In the genomic region with DNA sequence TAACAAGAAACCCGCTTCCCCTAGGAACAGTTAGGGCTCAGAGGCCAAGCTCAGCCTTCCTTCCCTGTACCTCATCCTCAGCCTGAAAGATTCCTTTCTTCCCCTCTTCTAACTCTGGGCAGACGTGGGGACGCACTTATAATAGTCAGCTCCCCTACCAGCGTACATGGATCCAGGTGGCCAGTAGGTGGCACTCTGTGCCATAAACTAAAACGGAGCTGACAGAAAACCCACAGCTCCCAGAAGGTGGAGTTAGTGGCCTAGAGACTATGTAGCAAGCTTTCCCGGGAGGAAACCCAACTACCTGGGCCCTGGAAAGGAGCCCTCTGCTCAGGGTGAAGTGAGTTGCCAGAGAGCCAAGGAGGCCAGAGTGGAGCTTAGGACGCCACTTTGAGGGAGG, we compare ENCODE assay signal across 8 mouse cellular contexts. TPM values are rescaled to one million over a fixed set of nuclear protein-coding genes. Genes with fewer than 3 reads are reported as not detected.
DNase-seq lines count a peak whose midpoint lies in the region; TF ChIP-seq lines count a peak whose summit lies in the region.

No protein-coding gene starts in this region.

- TF ChIP-seq CTCF in C2C12 (IDR thresholded peaks at IDR 0.05; ENCODE audit: control insufficient read depth, insufficient read depth, insufficient read length): peak; percentile 68
- TF ChIP-seq CTCF in lung, adult 2 months (IDR thresholded peaks at IDR 0.05; ENCODE audit: insufficient read depth, low read length): peak; percentile 82

- no peaks in the 10 kb centered on the region for H3K27me3 ChIP-seq in C2C12 (ENCODE audit: control insufficient read depth, insufficient read depth, insufficient read length)

- no peaks in the 10 kb centered on the region for H3K4me1 ChIP-seq in lung, adult 2 months (ENCODE audit: control insufficient read depth, insufficient read depth, low read length)

- H3K79me2 ChIP-seq in C2C12 (ENCODE audit: control insufficient read depth, insufficient read depth): no peaks in the 10 kb centered on the region

- no peak overlapping the region for H3ac ChIP-seq in C2C12 (ENCODE audit: control insufficient read depth, insufficient read length, low read depth)

- no peak overlapping the region for H3K4me3 ChIP-seq in C2C12 (ENCODE audit: insufficient read depth, poor library complexity, severe bottlenecking)
- no peak overlapping the region for H3K4me3 ChIP-seq in lung, adult 2 months (replicated peaks; ENCODE audit: extremely low read depth, low read depth, low read length)

- no peak for TF ChIP-seq POLR2A in lung, adult 2 months (IDR thresholded peaks at IDR 0.05; ENCODE audit: borderline replicate concordance, extremely low read depth, low read depth, low read length)

- no peaks in the 10 kb centered on the region for H3K79me3 ChIP-seq in C2C12 (ENCODE audit: low read depth)

- no peaks in the 10 kb centered on the region for H3K36me3 ChIP-seq in C2C12 (ENCODE audit: control insufficient read depth, insufficient read depth)

- WGBS in lung, adult 2 months: 24% methylated on average over 7 of the region's 7 CpGs

- peak; percentile 89 for DNase-seq in adipocyte (ENCODE audit: low spot score)
- peak; percentile 64 to 77 for DNase-seq in cerebellum, postnatal 4 days (ENCODE audit: low spot score in 2 of 2)
- DNase-seq in gastrocnemius, postnatal 10 days: peak; percentile 73
- DNase-seq in kidney, postnatal 25 days: peak; percentile 82 to 88
- peak; percentile 60 for DNase-seq in lung, adult 2 months
- peak; percentile 74 for DNase-seq in right cerebral cortex, adult 18-20 months
- peak; percentile 77 for DNase-seq in thymus, postnatal 4 days

TF ChIP-seq in C2C12, 6 proteins besides CTCF, POLR2A, EP300 and RAD21:
- TF ChIP-seq CEBPB (IDR thresholded peaks at IDR 0.05; ENCODE audit: low read depth) (no peak), MAX (IDR thresholded peaks at IDR 0.05) (no peak), USF1 (IDR thresholded peaks at IDR 0.05; ENCODE audit: low read depth) (no peak), MYOD1 (IDR thresholded peaks at IDR 0.05; ENCODE audit: control insufficient read depth, insufficient read length, low read depth) (no peak), MYOG (IDR thresholded peaks at IDR 0.05; ENCODE audit: control insufficient read depth, extremely low read depth, insufficient read length) (no peak), FOSL1 (IDR thresholded peaks at IDR 0.05; ENCODE audit: insufficient read depth, low read length, poor library complexity, severe bottlenecking) (no peak)

RNA-seq across cellular contexts. Expression of a gene that starts 18.3 kb away (rescaled TPM):
- polyA plus RNA-seq in C2C12 (2012; fragmentation: generic; extraction: Trizol): 78.8 TPM
- 10 to 100 TPM; 13.7 to 17.8 TPM for total RNA-seq in gastrocnemius, postnatal 10 days (2021)
- 105 and 162 TPM in 2 replicates for polyA plus RNA-seq in lung, adult 2 months (2012; rRNA removed)

RNA-seq across cellular contexts. Expression of a gene that starts 32.2 kb away (rescaled TPM):
- polyA plus RNA-seq in C2C12 (2012; fragmentation: generic; extraction: Trizol): not detected
- 10 to 100 TPM; 35.0 to 35.2 TPM for total RNA-seq in gastrocnemius, postnatal 10 days (2021)
- polyA plus RNA-seq in lung, adult 2 months (2012; rRNA removed): 4.5 and 5.1 TPM in 2 replicates
